Mouse (Mus musculus) cerebellum, adult 9-10 months (tissue): Measurements from ENCODE around the gene Ttc17.

Experiments
- DNase-seq: peaks from one replicate; pipeline ENCODE4 v3.0.0; 2022

The Ttc17 gene

DNA sequence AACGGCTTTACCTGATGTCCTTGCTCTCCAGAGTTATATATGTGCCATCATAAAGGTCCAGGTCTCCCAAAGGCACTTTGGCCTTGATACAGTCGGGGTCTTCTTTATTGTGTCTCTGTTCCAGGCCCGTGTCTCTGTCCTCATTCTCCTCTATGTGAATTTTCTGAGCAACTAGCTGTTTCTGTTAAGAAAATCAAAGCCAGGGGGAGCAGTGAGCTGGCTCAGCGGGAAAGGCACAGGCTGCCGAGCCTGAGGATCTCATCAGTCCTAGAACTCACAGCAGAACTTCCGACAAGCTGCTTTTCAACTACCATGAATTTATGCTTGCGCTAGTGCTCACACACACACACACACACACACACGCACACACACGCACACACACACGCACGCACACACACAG, 27.8 kb downstream of the Ttc17 start:
- no peak for DNase-seq

- no peak for DNase-seq
Observed at GRCm38 (mm10) chr2:94371093-94371492, 35.4 kb downstream of the Ttc17 start.

DNA sequence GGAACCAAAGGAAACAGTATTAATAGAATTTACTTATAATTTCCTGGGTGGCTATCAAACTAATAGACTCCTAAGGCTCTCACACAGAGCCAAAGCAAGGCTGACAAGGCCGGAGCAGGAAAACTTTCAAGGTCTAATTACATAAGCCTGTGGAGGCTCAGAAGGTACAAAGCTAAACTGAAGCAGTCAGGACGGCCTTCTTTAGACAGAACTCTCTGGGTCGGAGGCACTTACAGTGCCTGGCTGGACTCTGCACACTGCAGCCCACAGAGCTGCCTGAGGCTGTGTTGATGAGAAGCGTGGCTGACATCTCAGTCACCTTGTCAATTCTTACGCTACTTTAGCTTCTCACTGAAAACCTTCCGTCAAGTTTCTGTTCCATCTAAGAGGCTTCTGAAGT, 42.7 kb downstream of the Ttc17 start:
- no peak for DNase-seq

DNA sequence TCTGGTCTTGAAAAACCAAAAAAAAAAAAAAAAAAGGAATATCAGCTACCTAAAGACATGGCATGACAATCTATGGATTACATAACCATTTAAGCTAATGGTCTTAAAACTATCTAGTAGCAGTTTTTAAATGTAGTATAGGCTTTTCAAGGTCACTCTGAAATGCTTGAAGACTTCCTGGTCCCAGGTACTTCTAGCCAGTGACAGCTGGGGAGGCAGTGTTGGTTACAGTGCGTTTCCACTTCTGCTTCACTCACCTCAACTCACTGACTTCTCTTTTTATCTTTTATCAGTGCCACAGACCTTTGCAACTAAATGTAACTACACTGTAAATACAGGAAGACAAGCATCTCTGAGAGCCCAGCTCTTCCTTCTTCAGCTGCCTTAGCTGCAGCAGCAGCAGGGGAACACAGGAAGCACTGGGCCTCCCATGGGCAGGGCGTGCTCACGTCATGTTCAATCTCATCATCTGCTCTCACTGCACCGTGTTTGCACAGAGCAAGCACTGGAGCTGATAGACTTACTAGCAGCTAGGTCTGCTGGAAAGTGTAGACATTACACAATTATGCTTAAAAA, 46.0 kb downstream of the Ttc17 start:
- no peak for DNase-seq

DNA sequence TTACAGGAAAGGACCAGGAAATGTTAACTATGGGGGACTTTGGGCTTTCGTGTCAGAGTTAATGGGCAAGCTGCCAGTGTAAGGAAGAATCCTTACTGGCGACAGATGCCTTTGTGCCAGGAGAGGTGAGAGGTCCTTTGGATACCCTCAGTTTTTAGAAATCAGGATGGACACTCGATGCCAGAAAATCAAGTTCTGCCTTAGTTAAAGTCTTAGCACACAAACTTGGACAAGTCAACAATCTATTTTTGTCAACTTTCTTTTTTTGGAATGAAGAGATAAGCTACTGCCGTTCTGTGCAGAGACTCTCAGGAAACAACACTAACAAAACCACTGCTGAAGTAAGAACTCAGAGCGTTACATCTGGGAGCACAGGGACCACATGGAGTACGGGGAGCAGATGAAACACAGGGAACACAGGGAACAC, 58.3 kb downstream of the Ttc17 start:
- no peak for DNase-seq

DNA sequence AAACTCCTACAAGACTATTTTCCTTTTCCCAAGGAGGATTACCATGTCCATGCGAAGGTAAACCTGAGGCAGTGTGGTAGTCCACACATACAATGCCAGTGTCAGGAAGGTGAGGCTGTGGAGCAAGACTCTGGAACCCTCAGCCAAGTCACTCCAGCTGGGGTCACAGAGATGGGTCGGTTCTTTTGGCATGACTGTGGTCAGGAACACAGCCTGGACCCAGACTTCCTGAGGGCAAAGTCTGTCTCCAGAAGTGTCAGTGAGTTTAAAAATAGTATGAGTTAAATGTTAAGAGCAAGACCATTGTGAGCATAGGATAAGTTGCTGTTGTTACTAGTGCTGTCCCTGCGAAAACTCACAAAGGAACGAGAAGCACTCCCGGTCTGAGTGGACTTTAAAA, 59.7 kb downstream of the Ttc17 start:
- DNase-seq: no peak

GRCm38 (mm10) chr2:94344624-94345023, 61.9 kb downstream of the Ttc17 start:
- DNase-seq: peak; percentile 58

GRCm38 (mm10) chr2:94343290-94344285, 62.9 kb downstream of the Ttc17 start:
- no peak for DNase-seq

DNA sequence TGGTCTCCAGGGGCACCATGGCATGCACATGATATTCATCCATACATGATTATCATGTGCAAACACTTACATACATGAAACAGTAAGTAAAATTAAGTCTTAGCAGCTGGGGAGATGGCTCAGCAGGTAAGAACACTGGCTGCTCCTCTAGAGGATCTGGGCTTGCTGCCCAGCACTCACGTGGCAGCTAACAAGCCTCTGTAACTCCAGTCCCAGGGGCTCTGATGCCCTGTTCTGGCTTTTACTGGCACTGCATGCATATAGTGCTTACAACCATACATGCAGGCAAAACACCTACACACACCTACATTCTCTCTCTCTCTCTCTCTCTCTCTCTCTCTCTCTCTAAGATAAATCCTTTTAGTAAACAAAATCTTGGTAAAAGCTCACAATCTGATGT, 65.7 kb downstream of the Ttc17 start:
- no peak for DNase-seq

GRCm38 (mm10) chr2:94339495-94339894, 67.0 kb downstream of the Ttc17 start:
- no peak for DNase-seq

- DNase-seq: no peak
Observed at GRCm38 (mm10) chr2:94336336-94336735, 70.2 kb downstream of the Ttc17 start.

DNA sequence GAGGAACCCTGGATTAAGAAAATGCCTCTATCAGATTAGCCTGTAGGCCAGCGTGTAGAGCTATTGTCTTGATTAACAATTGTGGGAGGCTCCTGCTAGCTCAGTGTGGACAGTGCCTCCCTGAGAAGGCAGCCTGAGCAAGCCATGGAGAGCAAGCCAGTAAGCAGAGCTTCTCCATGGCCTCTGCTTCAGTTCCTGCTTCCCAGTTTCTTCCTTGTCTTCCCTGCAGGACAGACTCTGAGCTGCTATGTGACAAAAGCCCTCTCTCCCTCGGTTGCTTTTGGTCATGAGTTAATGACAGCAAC, 71.8 kb downstream of the Ttc17 start:
- DNase-seq: no peak

- DNase-seq: peak; percentile 49
Observed at GRCm38 (mm10) chr2:94333841-94334741, 72.4 kb downstream of the Ttc17 start.

DNA sequence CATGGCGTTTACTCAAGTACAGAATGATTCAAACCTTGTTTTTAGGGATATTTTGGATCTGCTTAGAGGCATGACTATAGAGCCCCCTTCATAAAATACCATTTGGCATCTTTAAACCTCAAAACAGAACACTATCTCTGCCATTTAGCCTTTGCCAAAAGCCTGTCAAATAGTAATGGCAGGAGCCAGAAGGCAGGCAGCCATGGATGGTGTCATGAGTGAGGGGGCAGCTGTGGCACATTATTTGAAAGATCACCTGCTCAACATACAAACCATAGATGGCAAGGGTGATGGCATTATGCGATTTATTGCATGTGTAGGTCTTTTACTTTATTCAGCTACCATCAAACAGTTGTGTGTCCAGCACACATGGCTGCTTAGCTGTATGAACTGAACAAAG, 73.4 kb downstream of the Ttc17 start:
- DNase-seq: no peak

DNA sequence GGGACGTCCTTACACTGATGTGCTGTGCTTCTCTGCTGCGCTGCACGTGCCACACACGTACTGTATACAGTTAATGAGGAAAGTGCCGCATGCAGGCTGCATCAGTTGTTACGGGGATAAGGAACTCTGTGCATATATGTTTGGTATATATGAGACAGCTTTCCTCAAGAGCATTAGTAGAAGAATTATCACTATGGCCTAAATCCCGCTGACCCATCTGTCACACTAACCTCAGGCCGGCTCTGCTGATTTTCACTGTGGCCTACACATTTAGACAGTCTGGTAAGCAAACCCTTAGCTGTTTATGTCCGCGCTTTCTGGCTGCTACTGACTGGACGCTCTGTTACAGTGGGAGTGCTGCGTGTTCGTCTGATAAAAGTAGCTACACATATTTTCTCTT, 77.2 kb downstream of the Ttc17 start:
- DNase-seq: no peak

DNA sequence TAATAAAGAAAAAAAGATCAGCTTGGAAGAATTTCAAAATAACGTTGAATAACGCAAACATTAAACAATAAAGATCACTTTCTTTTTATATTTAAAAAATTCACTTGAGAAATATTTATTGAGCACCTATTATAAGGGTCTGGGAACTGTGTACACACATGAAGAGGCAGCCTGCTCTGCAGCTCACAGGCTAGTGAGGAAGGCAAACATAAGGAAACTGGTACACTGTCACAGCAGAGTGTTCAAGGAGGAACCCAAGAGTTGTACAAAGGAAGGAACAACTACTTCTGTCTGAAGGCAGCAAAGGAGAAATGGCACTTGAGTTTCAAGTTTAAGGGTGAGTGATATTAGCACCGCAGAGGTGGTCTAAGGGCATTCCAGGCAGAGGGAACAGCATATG, 78.7 kb downstream of the Ttc17 start:
- DNase-seq: no peak

DNA sequence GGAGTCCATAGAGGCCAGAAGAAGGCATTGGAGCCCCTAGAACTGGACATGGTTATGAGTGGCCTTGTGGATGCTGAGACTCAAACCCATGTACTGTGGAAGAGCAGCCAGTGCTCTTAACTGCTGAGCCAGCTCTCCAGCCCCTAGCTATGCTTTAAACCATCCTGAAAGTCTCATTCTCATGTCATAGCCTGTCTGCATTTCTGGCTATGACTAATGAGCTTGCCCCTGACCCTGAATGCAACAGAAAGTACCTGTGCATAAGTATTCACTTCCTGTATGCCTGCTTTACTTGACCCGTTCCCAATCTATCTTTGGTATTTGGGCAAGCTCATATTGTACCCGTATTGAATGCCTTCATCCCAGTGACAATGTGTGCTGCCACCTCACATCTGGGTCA, 86.7 kb downstream of the Ttc17 start:
- DNase-seq: no peak

DNA sequence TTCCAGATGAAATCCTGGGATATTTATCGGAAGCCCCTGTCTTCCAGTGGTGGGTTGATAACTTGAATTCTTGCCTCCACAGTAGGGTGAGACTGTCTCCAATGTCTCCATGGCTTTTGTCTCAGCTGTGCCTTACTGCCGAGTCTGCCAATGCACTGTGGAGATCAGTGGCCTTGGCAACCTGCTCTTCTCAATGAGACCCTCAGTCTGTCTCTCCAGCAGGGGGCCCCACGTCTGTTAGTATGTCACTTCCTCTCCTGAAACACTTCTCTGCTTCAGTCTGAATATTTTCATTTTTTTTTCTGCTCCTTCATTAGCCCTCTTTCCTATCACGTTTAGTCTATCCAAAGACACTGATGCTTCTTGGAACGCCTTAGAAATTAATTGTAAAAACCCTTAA, 90.0 kb downstream of the Ttc17 start:
- no peak for DNase-seq

GRCm38 (mm10) chr2:94303984-94304383, 102.5 kb downstream of the Ttc17 start:
- peak; percentile 53 for DNase-seq

GRCm38 (mm10) chr2:94302393-94302792, 104.1 kb downstream of the Ttc17 start:
- peak; percentile 57 for DNase-seq

DNA sequence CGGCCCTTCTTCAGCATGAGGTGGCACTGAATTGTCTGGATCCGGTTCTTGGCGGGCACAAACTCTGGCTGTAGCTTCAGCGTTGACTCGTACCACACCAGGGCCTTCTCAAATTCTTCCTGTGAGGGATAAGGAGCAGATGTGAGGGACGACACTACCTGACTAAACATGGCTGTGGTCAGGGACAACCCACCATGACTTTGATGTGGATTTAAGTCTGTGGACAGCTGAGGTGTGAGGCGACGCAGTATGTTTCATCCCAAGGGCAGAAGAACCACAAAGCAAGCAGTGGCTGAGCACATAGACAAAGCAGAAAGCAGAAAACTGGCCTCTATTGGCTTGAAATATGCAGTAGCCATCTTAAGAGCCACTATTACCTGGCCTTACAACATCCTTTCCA, 104.7 kb downstream of the Ttc17 start:
- DNase-seq: no peak

- no peak for DNase-seq
Observed at GRCm38 (mm10) chr2:94297467-94297866, 109.0 kb downstream of the Ttc17 start.

DNA sequence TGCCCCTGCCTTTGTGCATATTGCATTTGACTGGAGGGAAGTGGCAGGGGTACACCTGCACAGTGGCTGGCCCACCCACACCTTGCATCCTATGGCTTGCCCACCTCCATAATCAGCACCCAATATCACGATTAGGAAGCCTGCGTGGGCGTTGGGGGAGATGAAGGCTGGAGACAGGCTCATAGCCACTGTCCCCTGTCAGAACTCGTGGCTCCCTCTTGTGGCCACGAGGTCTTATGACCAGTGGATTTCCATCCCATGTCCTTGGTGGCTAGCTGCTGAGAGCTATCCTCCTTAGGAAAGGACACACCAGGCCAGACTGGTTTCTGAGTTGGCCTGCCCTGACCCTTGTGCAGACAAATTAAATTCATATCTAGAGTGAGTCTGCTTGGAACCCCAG, 116.0 kb downstream of the Ttc17 start:
- peak; percentile 92 for DNase-seq

GRCm38 (mm10) chr2:94289659-94290058, 116.8 kb downstream of the Ttc17 start:
- DNase-seq: no peak
